Mouse (Mus musculus): ENCODE results near the gene Ccdc57. TPM values are rescaled to one million over a fixed set of nuclear protein-coding genes. Genes with fewer than 3 reads are reported as not detected.

The Ccdc57 gene
- polyA plus RNA-seq (2015; fragmentation: Illumina TruSeq; extraction: RNeasy Lipid Tissue Mini Kit (QIAGEN cat#74804); ENCODE audit: low read depth, low replicate concordance): 7.2 TPM

DNA sequence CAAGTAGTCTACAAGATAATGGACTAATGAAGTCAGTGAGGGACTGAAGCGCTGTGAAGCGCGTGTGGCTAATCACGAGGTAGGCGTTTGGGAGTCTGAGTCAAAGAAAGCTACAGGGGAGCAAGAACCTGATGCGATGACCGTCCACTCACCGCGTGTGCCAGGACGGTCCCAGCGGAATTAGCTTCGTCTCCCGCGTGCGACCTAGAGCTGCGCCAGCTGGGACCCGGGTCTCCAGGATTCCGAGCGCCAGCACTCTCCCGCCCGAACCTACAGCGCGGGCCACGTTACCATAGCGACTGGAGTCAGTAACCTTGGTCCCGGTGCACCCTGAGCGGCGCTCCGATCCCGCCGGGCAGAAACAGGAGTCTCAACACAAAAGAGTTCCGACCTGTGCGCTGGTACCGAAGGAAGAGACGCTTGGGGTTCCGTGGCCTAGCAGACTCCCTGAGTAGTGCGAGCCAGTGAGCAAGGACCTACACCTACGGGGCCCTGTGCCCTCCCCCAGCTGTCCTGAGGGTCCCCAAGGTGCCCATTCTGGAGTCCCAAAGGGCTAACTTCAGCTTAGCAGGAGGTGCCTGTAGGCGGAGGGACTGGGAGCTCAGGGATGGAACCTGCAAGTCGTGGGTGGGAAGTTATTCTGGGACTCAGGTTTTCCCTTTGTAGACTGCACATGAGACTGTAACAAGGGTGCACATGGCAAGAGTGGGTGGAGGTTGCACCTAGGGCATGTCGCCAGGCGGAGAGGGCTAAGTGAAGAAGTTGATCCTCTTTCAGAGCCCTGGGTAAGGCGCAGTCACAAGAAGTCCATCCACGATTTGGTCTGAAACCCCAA lies at the start of gene Ccdc57:
Gene Ccdc57 (minus strand): TSS at position 309 of the 835 bp plus-strand sequence.

GRCm38 (mm10) chr11:120948328-120948727 lies 15.7 kb upstream of the Ccdc57 start, which contains the start of gene Slc16a3:
TSS of gene Slc16a3 (plus strand) at chr11:120948480.

GRCm38 (mm10) chr11:120823956-120824786 lies 108.5 kb downstream of the Ccdc57 start, which contains the start of gene Fasn:
TSS of gene Fasn (minus strand) at chr11:120824547.

DNA sequence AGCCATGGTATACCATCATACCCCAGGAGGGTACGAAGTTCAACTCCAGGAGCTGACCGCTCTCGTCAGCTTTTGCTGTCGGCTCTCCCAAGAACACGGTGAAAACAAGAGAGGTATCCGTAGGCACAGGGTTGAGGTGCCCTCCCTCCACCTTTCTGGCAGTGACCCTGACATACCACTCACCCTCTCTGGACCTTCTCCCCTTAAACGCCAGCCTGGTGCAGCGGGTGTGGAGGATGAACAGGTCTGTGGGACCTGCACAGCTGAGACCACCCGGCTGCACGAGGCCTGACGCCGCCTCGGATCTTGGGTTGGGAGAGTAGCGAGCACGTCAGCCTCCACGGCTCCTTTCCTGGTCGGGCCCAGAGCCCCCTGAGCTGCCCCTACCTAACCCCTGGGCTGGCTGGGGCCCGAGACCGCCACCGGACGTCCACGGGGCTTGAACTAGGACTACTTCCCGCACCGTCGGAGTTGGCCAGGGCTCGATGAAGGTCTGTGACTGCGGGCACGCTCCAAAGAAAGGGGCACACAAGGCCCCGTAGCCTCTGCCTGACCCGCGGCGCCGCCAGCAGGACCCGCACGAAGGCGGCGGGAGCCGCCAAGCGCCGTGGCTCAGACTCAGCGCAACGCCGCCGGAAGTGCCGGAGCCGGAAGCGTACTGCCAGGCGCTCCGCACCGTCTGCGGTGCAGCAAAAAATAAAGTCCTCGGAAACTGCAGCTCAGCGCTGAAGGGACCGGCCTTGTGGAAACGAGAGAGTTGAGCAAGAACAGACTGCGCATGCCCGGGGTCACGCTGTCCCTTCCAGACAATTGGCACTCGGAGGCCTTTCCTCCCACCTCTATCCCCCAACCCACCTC lies 136.7 kb downstream of the Ccdc57 start, which contains the start of gene Dus1l:
Gene Dus1l (minus strand): TSS at position 648 of the 858 bp plus-strand sequence.

GRCm38 (mm10) chr11:120784064-120784791 lies 148.4 kb downstream of the Ccdc57 start, which contains the start of the genes Rfng and Gps1:
TSS of gene Rfng (minus strand) at chr11:120784207.
TSS of gene Gps1 (plus strand) at chr11:120784272.

Other genes with a start within 250 kb of the Ccdc57 start
- 31.9 TPM for gene Cenpx, start 219.1 kb downstream of the Ccdc57 start, polyA plus RNA-seq (2015; fragmentation: Illumina TruSeq; extraction: RNeasy Lipid Tissue Mini Kit (QIAGEN cat#74804); ENCODE audit: low read depth, low replicate concordance)
- 51.5 TPM for gene Lrrc45, start 218.9 kb downstream of the Ccdc57 start, polyA plus RNA-seq (2015; fragmentation: Illumina TruSeq; extraction: RNeasy Lipid Tissue Mini Kit (QIAGEN cat#74804); ENCODE audit: low read depth, low replicate concordance)
- gene Rac3, start 211.4 kb downstream of the Ccdc57 start, polyA plus RNA-seq (2015; fragmentation: Illumina TruSeq; extraction: RNeasy Lipid Tissue Mini Kit (QIAGEN cat#74804); ENCODE audit: low read depth, low replicate concordance): 64.3 TPM
- gene Dcxr, start 205.6 kb downstream of the Ccdc57 start, polyA plus RNA-seq (2015; fragmentation: Illumina TruSeq; extraction: RNeasy Lipid Tissue Mini Kit (QIAGEN cat#74804); ENCODE audit: low read depth, low replicate concordance): 17.3 TPM
- gene Cbr2, start 200.8 kb downstream of the Ccdc57 start, polyA plus RNA-seq (2015; fragmentation: Illumina TruSeq; extraction: RNeasy Lipid Tissue Mini Kit (QIAGEN cat#74804); ENCODE audit: low read depth, low replicate concordance): 1.8 TPM
- gene Hmga1b, start 170.1 kb downstream of the Ccdc57 start, polyA plus RNA-seq (2015; fragmentation: Illumina TruSeq; extraction: RNeasy Lipid Tissue Mini Kit (QIAGEN cat#74804); ENCODE audit: low read depth, low replicate concordance): 97.6 TPM
- 64.7 TPM for gene Rfng, start 148.7 kb downstream of the Ccdc57 start, polyA plus RNA-seq (2015; fragmentation: Illumina TruSeq; extraction: RNeasy Lipid Tissue Mini Kit (QIAGEN cat#74804); ENCODE audit: low read depth, low replicate concordance)
- gene Gps1, start 148.6 kb downstream of the Ccdc57 start, polyA plus RNA-seq (2015; fragmentation: Illumina TruSeq; extraction: RNeasy Lipid Tissue Mini Kit (QIAGEN cat#74804); ENCODE audit: low read depth, low replicate concordance): 181 TPM
- gene Dus1l, start 136.5 kb downstream of the Ccdc57 start, polyA plus RNA-seq (2015; fragmentation: Illumina TruSeq; extraction: RNeasy Lipid Tissue Mini Kit (QIAGEN cat#74804); ENCODE audit: low read depth, low replicate concordance): 41.4 TPM
- gene Fasn, start 108.3 kb downstream of the Ccdc57 start, polyA plus RNA-seq (2015; fragmentation: Illumina TruSeq; extraction: RNeasy Lipid Tissue Mini Kit (QIAGEN cat#74804); ENCODE audit: low read depth, low replicate concordance): 128 TPM
- gene Slc16a3, start 15.6 kb upstream of the Ccdc57 start, polyA plus RNA-seq (2015; fragmentation: Illumina TruSeq; extraction: RNeasy Lipid Tissue Mini Kit (QIAGEN cat#74804); ENCODE audit: low read depth, low replicate concordance): 3.1 TPM
- gene Csnk1d, start 58.5 kb upstream of the Ccdc57 start, polyA plus RNA-seq (2015; fragmentation: Illumina TruSeq; extraction: RNeasy Lipid Tissue Mini Kit (QIAGEN cat#74804); ENCODE audit: low read depth, low replicate concordance): 86.1 TPM
- 3.4 TPM for gene Cd7, start 106.5 kb upstream of the Ccdc57 start, polyA plus RNA-seq (2015; fragmentation: Illumina TruSeq; extraction: RNeasy Lipid Tissue Mini Kit (QIAGEN cat#74804); ENCODE audit: low read depth, low replicate concordance)
- not detected for gene Sectm1b, start 130.7 kb upstream of the Ccdc57 start, polyA plus RNA-seq (2015; fragmentation: Illumina TruSeq; extraction: RNeasy Lipid Tissue Mini Kit (QIAGEN cat#74804); ENCODE audit: low read depth, low replicate concordance)
- not detected for gene Sectm1a, start 148.3 kb upstream of the Ccdc57 start, polyA plus RNA-seq (2015; fragmentation: Illumina TruSeq; extraction: RNeasy Lipid Tissue Mini Kit (QIAGEN cat#74804); ENCODE audit: low read depth, low replicate concordance)
- gene Tex19.2, start 185.8 kb upstream of the Ccdc57 start, polyA plus RNA-seq (2015; fragmentation: Illumina TruSeq; extraction: RNeasy Lipid Tissue Mini Kit (QIAGEN cat#74804); ENCODE audit: low read depth, low replicate concordance): not detected
- not detected for gene Tex19.1, start 213.3 kb upstream of the Ccdc57 start, polyA plus RNA-seq (2015; fragmentation: Illumina TruSeq; extraction: RNeasy Lipid Tissue Mini Kit (QIAGEN cat#74804); ENCODE audit: low read depth, low replicate concordance)
- gene Uts2r, start 227.4 kb upstream of the Ccdc57 start, polyA plus RNA-seq (2015; fragmentation: Illumina TruSeq; extraction: RNeasy Lipid Tissue Mini Kit (QIAGEN cat#74804); ENCODE audit: low read depth, low replicate concordance): not detected

Data from brain, adult 10 weeks (tissue).